Mouse (Mus musculus): ENCODE measurements around the gene Idh3g. TPM values are rescaled to one million over a fixed set of nuclear protein-coding genes. Genes with fewer than 3 reads are reported as not detected.

Idh3g gene
- 200 and 216 TPM in 2 replicates for polyA plus RNA-seq (2012; rRNA removed)

DNA sequence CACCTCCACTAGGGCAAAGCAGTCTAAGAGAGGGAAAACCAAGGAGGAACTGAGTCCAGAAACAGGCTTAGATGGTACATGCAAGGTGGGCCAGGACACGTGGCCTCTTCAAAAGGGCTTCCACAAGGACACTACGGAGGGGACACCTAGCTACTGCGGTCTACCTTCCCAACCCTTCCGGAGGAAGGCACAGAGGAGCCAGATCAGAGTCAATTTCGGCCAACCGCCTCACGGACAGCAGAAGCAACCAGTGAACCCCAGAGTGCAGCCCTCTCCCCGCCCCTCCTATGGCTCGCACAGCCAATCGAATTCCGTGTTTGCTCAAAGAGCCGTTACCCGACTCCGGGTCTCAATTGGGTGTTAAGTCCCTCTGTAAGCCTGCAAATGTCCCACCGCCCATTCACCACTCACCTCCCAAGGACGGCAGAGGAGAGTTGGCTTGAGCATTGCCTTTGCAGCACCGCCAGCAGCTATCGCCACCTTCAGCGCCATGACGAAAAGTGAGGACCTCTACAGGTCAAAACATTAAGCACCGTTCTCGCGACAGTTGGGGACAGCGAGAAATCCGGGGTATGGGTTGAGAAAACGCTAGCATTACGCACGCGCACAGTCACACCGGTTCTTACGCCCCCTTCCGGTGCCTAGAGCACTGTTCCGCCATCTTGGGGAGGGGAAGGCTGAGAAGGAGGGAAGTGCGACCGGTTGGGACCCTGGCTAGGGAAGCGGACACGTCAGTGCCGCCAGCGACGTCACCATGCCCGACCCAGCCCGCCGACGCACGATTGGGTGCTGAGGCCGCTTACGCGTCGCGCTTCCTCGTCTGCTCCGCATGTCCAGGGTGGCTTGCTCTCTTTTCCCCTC lies at the start of gene Idh3g, which contains the start of gene Ssr4:
Gene Idh3g, minus strand, starts transcription at position 534 of the 861 bp plus-strand sequence.
Gene Ssr4, plus strand, starts transcription at position 665 of the 861 bp plus-strand sequence.

GRCm38 (mm10) chrX:73824185-73825151 lies 37.8 kb upstream of the Idh3g start, which contains the start of gene Pdzd4:
Gene Pdzd4 (minus strand): TSS chrX:73824969.

GRCm38 (mm10) chrX:73774168-73774760 lies 12.4 kb downstream of the Idh3g start, which contains the start of gene Srpk3:
Gene Srpk3 (plus strand): TSS chrX:73774405.

GRCm38 (mm10) chrX:73756334-73757140 lies 30.2 kb downstream of the Idh3g start, which contains the start of gene Plxnb3:
Gene Plxnb3 (plus strand): TSS chrX:73757090.

Other genes starting within 250 kb of the Idh3g start
- gene Dusp9, start 147.5 kb downstream of the Idh3g start, polyA plus RNA-seq (2012; rRNA removed): 0.45 and 0.60 TPM in 2 replicates
- gene Pnck, start 126.8 kb downstream of the Idh3g start, polyA plus RNA-seq (2012; rRNA removed): 11.9 and 12.3 TPM in 2 replicates
- 338 and 507 TPM in 2 replicates for gene Slc6a8, start 113.7 kb downstream of the Idh3g start, polyA plus RNA-seq (2012; rRNA removed)
- 30.8 and 33.1 TPM in 2 replicates for gene Bcap31, start 70.7 kb downstream of the Idh3g start, polyA plus RNA-seq (2012; rRNA removed)
- gene Abcd1, start 70.3 kb downstream of the Idh3g start, polyA plus RNA-seq (2012; rRNA removed): 34.5 and 35.6 TPM in 2 replicates
- 1.2 TPM in 2 replicates for gene Plxnb3, start 29.8 kb downstream of the Idh3g start, polyA plus RNA-seq (2012; rRNA removed)
- 8.0 and 8.7 TPM in 2 replicates for gene Srpk3, start 12.5 kb downstream of the Idh3g start, polyA plus RNA-seq (2012; rRNA removed)
- 280 and 324 TPM in 2 replicates for gene Ssr4, start 131 bp upstream of the Idh3g start, polyA plus RNA-seq (2012; rRNA removed)
- 2.6 and 2.7 TPM in 2 replicates for gene Pdzd4, start 38.1 kb upstream of the Idh3g start, polyA plus RNA-seq (2012; rRNA removed)
- 0.15 and 0.19 TPM in 2 replicates for gene Avpr2, start 105.2 kb upstream of the Idh3g start, polyA plus RNA-seq (2012; rRNA removed)
- 36.2 and 46.4 TPM in 2 replicates for gene L1cam, start 109.2 kb upstream of the Idh3g start, polyA plus RNA-seq (2012; rRNA removed)
- 15.2 and 16.6 TPM in 2 replicates for gene Arhgap4, start 135.0 kb upstream of the Idh3g start, polyA plus RNA-seq (2012; rRNA removed)
- gene Naa10, start 135.0 kb upstream of the Idh3g start, polyA plus RNA-seq (2012; rRNA removed): 49.4 and 57.1 TPM in 2 replicates
- gene Renbp, start 144.0 kb upstream of the Idh3g start, polyA plus RNA-seq (2012; rRNA removed): 5.4 TPM in 2 replicates
- gene Hcfc1, start 179.5 kb upstream of the Idh3g start, polyA plus RNA-seq (2012; rRNA removed): 59.4 and 73.4 TPM in 2 replicates
- gene Irak1, start 237.0 kb upstream of the Idh3g start, polyA plus RNA-seq (2012; rRNA removed): 168 and 173 TPM in 2 replicates